Mouse (Mus musculus): ENCODE measurements at regions not wholly inside any gene's neighbourhood (a gene's known extent, or its start where the extent isn't known, plus 50 kb on each side); places are given as distances from the start of the nearest gene placed in this dataset.

DNA sequence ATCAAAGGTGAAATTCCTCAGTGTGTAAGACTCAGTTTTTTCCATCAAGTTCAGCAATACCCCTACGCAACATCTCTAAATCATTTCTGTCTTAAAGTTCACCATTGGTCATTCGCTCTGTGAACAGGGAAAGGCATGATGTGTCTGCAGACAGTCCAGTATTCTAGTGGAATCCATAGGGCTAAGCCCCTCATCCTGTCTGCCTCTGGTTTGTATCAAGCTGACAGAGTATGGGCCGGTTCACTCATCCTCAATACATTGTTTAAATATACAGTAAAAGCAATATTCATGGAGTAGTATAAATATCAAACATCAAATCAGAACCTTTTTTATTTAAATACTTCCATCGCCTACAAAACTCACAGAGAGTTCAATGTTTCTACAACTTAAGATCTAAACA, 152.9 kb upstream of the Paip1 start:
- no peak for ATAC-seq

DNA sequence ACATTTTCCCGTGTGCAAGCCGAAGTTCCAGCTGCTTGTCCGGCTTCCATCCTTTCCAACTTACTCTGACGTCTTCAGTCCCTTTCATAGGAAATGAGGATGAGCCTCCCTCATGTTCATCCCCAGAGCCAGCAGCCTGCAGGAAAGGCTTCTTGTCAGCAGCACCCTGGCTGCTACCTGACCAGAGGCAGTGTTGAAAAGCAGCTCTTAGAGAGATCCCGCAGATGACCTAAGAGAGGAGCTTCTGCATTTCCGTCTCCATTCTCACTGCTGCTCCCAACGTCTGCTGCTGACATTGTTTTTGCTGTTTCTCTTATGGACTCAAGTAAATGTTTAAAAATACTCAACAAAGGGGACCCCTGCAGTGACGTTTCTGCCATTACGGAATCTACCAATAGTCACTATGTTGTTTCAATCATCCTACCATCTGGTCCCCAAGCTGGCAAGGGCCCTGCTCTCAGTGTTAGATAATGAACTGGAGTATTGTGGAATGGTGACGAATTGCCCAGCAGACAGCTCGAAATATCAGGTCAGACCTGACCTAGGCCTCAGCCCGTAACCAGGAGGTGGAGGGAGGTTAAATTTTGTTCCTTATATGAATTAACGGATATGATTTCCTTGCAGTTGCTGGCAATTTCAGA, 151.0 kb upstream of the Paip1 start:
- no peak for ATAC-seq

DNA sequence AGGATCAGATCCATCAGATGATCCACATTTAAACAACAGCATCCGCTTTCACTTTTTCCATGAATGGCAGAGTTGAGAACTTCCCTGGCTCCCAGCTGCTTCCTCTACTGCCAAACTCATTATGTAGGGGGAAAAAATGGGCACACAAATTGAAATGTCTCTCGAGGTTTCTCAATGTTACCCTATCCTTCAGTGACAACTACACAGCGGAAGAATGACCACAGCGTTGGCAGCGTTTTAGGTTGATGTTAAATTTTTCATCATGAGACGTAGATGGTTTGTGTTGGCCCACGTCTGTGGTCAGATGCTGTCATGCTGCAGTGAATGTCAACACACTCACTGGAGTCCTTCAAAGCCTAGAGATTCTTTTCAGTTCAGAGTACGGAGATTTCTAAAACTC, 149.0 kb upstream of the Paip1 start:
- ATAC-seq = no peak

DNA sequence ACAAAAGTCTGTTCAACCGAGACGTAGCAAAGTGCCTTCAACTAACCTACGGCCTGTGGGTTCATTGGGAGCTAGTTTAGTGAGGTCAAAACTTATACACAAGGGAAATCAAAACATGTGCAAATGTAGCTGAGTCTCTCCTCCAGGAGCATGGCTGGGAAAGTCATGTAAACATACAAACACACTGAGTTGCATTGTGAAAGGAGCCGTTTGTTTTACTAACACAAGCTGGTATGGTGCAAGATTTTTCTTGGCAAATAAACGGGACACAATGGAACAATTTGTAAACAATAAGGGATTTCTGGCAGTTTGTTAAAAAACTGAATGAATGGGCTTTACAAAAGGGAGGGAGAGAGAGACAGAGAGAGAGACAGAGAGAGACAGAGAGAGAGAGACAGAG, 147.8 kb upstream of the Paip1 start:
- ATAC-seq = no peak

DNA sequence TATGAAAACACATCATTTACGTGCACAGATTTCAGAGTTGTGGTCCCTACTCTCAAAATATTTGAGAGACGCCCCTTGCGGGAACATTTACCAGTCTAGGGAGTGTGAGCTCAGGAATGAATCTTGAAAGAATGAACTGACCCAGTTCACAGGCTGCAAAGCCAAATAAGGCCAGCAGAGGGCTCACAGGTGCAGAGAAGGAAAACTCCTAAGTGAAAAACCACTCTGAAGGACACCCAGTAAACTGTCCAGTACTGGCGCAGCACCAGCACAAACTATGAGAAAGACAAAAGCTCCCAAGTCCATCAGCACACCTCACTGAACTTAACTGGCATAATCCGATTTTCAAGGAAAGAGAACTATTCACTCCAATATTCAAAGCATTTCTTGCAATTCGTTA, 145.0 kb upstream of the Paip1 start:
- ATAC-seq = peak; percentile 39

DNA sequence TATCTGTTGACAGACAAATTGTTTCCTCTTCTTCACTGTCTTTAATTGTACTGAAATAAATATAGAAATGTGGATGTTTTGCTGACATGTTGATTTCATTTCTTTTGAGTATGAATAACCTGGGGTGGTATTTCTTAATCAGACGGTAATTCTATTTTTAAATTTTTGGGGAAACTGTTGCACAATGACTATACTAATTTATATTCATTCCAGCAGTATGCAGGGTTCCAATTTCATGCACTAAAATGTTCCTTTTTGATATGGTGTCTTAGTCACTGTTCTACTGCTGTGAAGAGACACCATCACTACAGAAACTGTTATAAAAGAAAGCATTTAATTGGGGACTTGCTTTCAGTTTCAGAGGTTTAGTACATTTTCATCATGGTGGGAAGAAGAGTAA, 119.2 kb upstream of the Paip1 start:
- no peak for ATAC-seq

DNA sequence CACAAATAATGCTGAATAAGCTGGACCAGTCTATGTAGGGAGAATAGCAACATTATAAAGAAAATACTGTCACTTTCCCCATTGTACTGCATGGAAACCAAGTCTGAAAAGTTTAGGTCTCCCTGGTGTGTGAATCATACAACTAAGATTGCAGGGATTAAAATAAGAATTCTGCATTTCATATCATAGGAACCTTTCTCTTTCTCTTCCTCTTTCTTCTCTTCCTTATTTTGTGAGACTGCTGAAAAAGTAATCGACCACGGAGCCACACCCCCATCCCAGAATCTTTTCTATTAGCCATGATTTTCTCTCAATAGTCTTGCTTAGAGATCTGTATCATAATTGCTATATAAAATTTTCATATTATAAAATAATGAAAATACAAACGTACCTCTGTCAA, 118.4 kb upstream of the Paip1 start:
- no peak for ATAC-seq

DNA sequence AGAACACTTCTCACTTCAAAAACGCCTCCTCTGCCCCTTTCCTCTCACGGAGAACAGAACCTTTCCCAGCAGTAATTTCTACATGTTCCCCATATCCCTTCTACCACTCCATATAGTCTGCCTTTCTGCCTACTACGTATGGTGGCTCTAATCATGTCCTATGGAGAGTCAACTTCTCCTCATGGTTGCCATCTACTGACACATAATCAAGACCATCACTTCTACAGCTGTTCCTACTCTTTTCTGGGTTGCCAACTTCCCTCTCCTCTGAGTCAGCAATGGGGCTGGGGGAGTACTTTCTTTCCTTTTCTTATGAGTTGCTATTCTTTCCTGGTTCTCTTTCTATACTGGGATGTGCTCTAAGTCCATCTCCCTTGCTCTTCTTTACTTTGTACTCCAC, 114.0 kb upstream of the Paip1 start:
- ATAC-seq = no peak

DNA sequence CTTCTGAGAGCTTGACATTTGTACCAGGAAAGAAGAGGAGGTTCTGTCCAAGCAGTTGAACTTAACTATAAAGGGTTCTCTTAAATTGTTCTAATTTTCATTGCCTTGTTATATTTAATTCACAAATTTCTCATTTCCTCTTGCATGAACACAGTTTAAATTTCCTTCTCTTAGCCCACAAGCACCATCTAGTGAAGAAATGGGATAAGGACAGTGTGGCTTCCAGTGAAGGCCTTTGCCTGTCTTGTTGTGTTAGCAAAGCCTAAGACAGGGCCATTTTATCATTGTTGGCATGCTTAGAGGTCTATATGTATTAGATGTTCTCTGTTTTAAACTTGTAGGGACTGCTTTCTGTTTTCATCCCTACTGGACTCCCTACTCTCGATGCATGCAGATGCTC, 110.0 kb upstream of the Paip1 start:
- ATAC-seq = no peak

DNA sequence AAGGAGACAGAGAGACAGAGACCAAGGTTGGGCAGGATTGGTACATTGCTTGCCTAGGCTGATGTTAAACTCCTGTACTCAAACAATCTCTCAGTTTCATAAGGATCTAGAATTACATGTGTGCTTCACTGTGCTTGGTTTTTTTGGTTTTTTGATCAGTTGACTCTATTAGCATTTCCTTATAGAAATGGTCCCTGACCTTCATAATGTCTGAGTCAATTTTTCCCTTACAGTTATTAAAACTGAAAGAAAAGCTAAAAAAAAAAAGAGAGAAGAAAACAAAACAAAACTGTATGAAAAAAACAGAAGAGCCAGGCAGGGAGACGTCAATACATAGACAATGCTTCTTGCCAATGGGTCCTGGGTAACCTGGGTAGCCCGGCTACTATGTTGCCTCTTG, 102.9 kb upstream of the Paip1 start:
- ATAC-seq = no peak

DNA sequence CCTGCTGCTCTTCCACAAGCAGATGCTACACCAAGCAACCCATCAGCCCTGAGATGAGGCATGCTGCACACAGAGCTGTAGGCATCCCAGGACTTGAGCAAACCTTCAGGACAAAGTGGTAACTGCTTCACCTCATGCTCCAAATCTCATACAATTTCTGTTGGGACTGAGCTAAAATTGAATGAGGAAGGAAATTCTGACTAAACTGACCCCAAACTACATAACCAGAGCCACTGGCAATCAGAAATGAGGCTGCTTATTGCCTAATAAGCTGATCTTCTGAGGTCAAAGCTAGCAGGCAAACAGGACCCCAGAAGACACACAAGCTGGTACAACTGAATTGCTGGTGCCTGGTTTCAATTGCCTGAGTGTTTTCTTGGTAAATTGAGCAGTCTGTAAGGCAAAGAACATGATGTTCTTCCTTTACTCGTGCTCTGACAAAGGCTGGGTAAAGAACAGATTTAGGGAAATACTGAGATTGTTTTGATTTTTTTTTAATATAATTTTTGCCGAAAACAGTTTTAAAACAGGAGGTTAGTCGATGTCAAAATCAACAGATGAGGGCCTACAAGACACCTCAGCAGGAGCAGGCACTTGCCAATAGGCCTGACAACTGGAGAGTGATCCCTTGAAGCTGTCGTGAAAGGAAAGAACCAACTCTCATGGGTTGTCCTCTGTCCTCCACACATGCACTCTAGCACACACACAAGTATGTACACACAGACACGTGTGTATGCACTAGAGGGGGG, 101.3 kb upstream of the Paip1 start:
- no peak for ATAC-seq

DNA sequence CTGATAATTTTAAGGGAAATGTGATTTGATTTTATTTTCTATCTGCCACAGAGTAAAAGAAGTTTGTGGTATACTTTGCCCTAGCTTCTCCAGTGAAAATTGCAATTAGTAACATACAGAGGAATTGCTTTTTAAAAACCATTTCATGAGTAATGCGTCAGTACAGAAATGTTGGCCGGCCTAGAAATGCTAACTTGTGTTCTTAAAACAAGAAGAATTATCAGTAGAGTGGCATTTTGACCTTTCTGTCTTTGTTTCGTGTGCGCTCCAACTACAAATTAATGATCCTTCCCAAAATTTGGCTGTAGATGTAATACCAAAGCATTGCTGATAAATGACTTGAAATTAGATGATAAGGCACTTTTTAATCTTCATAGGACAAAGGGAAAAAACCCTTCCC, 99.7 kb upstream of the Paip1 start:
- no peak for ATAC-seq

DNA sequence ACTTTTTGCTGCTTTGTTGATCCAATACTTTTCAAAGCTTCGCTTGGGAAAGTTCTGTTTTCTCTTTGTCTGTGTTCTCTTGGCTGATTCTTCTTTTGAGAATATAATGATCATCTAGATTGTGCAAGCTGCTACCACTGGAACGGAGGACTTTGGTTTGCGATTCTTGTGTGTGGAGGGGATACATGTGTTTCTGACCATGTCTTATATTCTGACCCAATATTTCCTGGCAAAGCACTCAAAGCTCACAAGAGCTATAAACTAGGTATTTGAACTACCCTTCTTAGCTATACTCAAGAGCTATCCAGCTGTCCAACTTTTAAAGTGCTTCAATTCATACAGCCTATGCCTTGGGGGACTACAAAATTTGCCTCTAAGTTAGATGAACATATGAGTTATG, 96.6 kb upstream of the Paip1 start:
- no peak for ATAC-seq

DNA sequence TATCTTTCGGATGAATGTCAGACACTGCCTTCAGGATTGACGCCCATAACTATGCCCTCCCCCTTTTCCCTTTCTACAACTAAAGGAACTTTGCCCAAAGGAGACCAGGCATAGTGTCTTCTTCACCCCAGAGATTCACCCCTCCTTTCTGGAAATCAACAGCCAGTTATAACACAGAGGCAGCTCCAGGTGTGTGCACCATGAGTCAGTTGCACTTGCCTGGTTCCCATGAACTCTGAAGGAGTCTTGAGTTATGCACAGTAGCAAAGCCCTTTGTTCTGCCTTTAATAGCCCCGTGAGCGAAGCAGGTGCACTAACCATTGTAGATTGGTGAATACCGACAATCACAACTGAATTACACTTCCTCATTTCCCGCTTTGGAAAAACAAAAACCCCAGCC, 94.5 kb upstream of the Paip1 start:
- ATAC-seq = no peak

DNA sequence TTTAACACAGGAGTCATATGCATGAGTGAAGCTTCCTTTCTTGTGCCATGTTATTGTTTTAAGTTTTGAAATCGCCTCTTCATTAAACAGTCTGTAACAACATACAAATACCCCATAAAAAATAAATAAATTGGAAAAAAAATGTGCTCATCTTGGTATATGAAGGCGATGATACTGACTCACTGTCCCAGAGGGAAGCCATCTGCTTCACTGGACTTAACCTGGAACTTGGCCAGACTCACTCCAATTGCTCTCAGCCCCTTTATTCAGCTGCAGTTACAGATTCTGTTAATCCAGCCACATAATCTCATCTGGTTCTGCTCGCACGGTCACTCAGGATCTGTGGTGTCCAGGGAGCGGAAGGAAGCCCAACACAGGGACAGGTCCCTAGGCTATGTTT, 90.5 kb upstream of the Paip1 start:
- no peak for ATAC-seq

DNA sequence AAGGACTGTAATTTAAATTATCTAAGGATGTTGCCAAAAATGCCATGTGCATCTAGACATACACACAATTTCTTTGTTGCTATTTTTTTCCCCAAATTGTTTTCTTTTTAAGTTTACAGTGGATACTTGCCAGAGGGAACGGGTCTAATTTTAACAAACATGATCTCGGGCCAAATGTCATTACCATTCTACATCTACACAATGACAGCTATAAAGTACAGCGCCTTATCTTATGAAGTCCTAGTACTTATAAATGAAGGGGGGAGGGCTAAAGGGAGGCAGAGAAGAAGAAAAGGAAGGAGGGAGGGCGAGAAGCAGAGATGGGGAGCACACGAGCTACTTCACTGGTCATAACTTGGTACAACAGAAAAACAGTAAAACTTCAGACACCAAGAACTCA, 89.4 kb upstream of the Paip1 start:
- ATAC-seq = no peak

DNA sequence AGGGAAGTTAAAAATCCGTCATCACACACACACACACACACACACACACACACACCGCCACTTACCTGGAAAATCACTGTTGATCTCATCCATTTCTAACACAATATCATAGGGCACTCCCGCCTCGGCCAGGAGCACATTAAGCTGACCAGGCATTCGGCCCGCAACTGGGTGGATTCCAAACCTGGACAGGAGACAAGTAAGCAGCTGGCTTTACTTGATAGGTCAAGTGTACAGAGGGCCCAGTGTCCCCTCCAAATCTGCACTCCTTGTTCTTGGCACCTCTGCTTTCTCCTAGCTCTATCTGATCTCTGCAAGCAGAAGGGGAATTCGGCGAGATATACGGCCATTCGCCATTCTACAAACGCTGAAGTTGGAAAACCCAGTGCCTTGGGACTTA, 88.6 kb upstream of the Paip1 start:
- ATAC-seq = no peak

DNA sequence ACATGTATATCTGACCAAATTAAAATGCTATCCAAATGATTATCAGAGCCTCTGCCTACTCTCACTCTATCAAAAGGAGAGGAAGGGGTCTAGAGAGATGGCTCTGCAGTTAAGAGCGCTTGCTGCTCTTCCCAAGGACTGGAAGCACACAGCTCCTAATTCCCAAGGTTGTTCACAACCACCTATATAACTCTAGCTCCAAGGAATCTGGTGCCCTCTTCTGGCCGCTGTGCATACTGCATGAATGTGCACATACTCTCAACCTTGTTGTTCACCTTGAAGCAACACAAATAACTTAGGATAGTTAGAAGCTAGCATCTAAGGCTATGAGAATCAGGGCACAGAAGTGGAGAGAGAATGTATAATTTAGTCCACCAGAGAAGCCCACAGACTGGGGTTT, 86.6 kb upstream of the Paip1 start:
- peak; percentile 43 for ATAC-seq

DNA sequence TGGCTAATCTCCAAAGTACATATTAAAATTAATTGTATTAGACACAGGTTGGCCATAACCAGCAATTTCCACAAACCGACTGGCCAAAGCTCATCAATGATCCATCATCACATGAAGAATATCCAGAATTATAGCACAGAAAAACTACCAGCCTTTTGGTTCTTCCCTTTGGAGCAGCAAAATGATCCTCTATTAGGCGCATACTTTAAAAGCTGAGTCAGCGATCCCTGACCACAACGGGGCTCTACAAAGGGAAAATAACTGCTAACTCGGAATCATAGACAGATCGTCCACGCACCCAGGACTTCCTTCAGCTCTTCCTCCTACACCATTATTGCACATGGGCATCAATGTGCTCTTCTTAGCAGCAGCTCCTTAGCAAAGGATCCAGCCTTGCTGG, 85.6 kb upstream of the Paip1 start:
- ATAC-seq = no peak

DNA sequence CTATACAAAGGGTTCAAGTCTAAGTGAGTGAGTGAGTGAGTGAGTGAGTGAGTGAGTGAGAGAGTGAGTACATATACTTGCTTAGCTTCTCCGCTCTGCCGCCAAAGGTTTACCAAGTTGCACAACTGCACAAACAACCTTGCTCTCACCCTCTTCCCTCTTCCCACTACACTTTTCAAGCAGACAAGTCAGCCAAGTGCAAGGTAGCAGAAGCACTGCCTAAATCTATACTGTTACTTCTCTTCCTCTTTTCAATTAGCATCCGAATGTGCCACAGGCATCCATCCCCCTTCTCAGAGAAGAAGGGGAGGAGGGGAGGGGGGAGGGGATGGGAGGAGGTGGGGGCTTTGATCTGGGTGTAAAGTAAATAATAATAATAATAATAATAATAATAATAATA, 80.4 kb upstream of the Paip1 start:
- ATAC-seq = no peak

DNA sequence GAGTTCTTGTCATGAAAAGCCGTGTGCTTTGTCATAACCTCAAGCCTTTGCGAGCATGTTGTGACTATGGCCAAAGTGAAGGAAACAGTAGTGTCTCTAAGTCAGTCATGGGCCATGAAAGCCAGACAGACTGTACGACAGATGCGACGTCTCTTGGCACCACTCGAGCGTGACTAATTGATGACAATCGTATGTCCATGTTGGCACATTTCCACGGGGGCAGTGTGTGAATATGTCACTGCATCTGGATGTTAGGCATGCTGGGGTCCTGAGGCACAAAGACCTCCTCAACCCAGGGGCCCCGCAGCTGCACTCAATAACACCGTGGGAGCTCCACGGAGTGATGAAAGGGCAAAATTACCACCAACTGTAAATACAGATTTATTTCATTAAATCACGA, 77.1 kb upstream of the Paip1 start:
- no peak for ATAC-seq

DNA sequence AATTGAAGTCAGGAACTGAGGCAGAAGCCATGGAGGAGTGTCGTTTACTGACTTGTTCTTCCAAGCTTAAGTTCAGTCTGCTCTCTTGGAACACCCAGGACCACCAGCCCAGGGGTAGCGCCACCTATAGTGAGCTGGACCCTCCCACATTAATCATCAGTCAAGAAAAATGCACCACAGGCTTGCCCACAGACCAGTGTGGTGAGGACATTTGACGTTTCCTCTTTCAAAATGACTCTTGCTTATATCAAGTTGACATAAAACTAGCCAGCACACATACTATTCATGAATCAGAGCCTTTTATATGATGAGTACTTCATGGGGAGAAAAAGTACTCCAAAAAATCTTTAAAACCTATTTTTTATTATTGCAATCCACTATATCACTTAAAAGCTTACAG, 69.7 kb upstream of the Paip1 start:
- no peak for ATAC-seq

DNA sequence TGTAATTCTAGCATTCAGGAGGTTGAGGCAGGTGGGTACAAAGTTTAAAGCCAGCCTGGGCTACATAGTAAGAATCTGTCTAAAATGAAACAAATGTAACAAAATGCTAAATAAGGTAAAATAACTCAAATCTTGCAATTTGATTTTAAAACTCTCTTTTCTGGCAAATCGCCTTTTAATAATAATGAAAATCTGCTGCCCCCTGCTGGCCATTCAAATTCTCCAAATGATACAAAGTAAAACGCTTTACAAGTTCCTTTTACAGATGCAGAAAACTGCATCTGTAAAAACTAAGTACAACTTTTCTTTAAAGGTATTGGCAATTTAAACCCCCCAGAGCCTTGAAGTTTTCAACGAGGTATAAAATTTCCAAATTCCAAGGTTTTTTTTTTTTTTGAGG, 65.0 kb upstream of the Paip1 start:
- ATAC-seq = no peak

DNA sequence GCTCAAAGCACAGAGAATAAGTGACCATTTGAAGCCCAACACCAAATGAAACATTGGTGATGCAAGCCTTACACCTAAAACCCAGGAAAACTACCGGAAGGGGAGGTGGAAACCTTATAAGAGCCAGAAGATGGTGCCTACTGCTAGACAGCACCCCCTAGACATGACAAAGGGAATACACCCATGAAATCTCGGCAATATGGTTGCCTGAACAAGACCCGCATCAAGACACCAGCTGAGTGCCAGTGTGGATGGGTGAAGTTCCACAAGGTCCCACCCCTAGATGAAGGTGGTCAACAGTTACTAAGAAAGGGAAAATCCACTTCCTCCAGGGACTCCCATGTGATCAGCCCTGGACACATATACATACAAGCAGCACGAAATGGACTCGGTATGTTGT, 64.2 kb upstream of the Paip1 start:
- ATAC-seq = no peak

DNA sequence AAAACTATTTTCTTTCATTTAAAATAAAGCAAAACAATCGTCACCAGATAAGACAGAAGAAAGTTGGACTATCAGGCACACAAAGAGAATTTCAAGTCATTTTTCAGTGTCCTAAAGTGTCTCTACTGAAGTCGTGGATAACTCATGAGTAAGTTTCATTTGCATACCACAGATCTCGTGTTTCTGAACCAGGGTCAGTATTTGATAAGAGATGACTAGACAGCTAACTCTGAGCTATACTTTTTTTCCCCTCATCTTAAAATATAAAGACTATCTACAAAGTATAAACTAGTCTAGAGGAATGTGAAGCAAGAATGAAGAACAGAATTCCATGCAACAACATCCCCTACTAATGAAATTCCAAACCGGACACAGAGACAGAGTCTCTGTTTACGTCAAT, 60.9 kb upstream of the Paip1 start:
- ATAC-seq = no peak
